Mouse (Mus musculus) testis, adult 2 months (tissue): Measurements from ENCODE around the gene Mtg2. TPM values are rescaled to one million over a fixed set of nuclear protein-coding genes. Genes with fewer than 3 reads are reported as not detected.

Source experiments
- H3K27ac ChIP-seq: fragments of 200-500 bp; 2 replicates; pipeline ENCODE4 v1.5.1; 2012; ENCODE audit warnings: low read depth, low read length; ENCODE audit not compliant: control insufficient read depth, insufficient read depth
- H3K27me3 ChIP-seq: fragments of 200-500 bp; 2 replicates; pipeline ENCODE4 v1.6.1; 2012; ENCODE audit warnings: mild to moderate bottlenecking, low read length, moderate library complexity; ENCODE audit not compliant: control insufficient read depth, insufficient read depth
- H3K36me3 ChIP-seq: fragments of 200-500 bp; 2 replicates; pipeline ENCODE4 v1.6.1; 2012; ENCODE audit warnings: mild to moderate bottlenecking, low read length; ENCODE audit not compliant: control insufficient read depth, insufficient read depth
- H3K4me1 ChIP-seq: fragments of 200-500 bp; 2 replicates; pipeline ENCODE4 v1.6.1; 2012; ENCODE audit warnings: low read length; ENCODE audit not compliant: control insufficient read depth, insufficient read depth
- H3K4me3 ChIP-seq: fragments of 200-500 bp; 2 replicates; pipeline ENCODE4 v1.5.1; 2012; ENCODE audit warnings: low read depth, mild to moderate bottlenecking, low read length, moderate library complexity, mixed read lengths; ENCODE audit not compliant: control insufficient read depth
- CTCF ChIP-seq: fragments of 200-500 bp; IDR thresholded peaks from 2 replicates; pipeline ENCODE4 v1.5.1; 2012; ENCODE audit warnings: low read depth, mild to moderate bottlenecking, inconsistent platforms, low read length, moderate library complexity; ENCODE audit not compliant: control insufficient read depth, insufficient read depth, insufficient replicate concordance
- POLR2A ChIP-seq: fragments of 200-500 bp; IDR thresholded peaks from 2 replicates; pipeline ENCODE4 v1.6.1; 2012; ENCODE audit warnings: low read depth, mild to moderate bottlenecking, inconsistent platforms, low read length, moderate library complexity; ENCODE audit not compliant: control insufficient read depth
- polyA plus RNA-seq: library from polyadenylated mRNA; depleted of rRNA; stranded (reverse); fragments of >200 nt; gene quantifications from 2 replicates; pipeline ENCODE4 v1.2.3, GENCODE M21; 2012

Mtg2 gene
- polyA plus RNA-seq, 1 experiment = 7.8 TPM

GRCm38 (mm10) chr2:180027768-180028167 is 42.6 kb upstream of the Mtg2 start:
- Histone ChIP-seq H3K27me3 (no peaks in the 10 kb centered on the region), H3K36me3 (peaks cover 3% of the 10 kb centered on the region), H3K4me3 (no peak overlapping the region), H3K4me1 (peaks cover 11% of the 10 kb centered on the region), H3K27ac (no peak overlapping the region)
- no peak for TF ChIP-seq POLR2A
- TF ChIP-seq CTCF = no peak

- H3K27ac ChIP-seq = no peak overlapping the region; the same call in 1 of the 2 replicates
- no peaks in the 10 kb centered on the region for H3K27me3 ChIP-seq
- TF ChIP-seq CTCF = no peak
- no peak for TF ChIP-seq POLR2A
- H3K4me3 ChIP-seq = peak overlapping the region; percentile 4; the same call in 1 of the 2 replicates
- H3K36me3 ChIP-seq = peaks cover 5% of the 10 kb centered on the region
- H3K4me1 ChIP-seq = peaks cover 2% of the 10 kb centered on the region; the same call in 1 of the 2 replicates
These were observed 39.1 kb upstream of the Mtg2 start for GRCm38 (mm10) chr2:180031270-180031669.

GRCm38 (mm10) chr2:180032925-180033324 is 37.5 kb upstream of the Mtg2 start:
- Histone ChIP-seq H3K4me3 (no peak overlapping the region), H3K27me3 (no peaks in the 10 kb centered on the region), H3K4me1 (no peaks in the 10 kb centered on the region; the same call in 1 of the 2 replicates), H3K27ac (no peak overlapping the region), H3K36me3 (peaks cover 5% of the 10 kb centered on the region)
- TF ChIP-seq POLR2A = no peak
- TF ChIP-seq CTCF = no peak

- Histone ChIP-seq H3K4me1 (no peaks in the 10 kb centered on the region; the same call in 1 of the 2 replicates), H3K36me3 (peaks cover 5% of the 10 kb centered on the region), H3K27ac (no peak overlapping the region), H3K4me3 (no peak overlapping the region), H3K27me3 (no peaks in the 10 kb centered on the region)
- no peak for TF ChIP-seq CTCF
- no peak for TF ChIP-seq POLR2A
These were observed 36.4 kb upstream of the Mtg2 start for GRCm38 (mm10) chr2:180033956-180034355.

GRCm38 (mm10) chr2:180034753-180035152 is 35.6 kb upstream of the Mtg2 start:
- H3K4me3 ChIP-seq = no peak overlapping the region
- H3K27me3 ChIP-seq = no peaks in the 10 kb centered on the region
- H3K36me3 ChIP-seq = peaks cover 5% of the 10 kb centered on the region
- H3K27ac ChIP-seq = no peak overlapping the region
- H3K4me1 ChIP-seq = no peaks in the 10 kb centered on the region; the same call in 1 of the 2 replicates
- TF ChIP-seq CTCF (no peak), POLR2A (no peak)

- H3K4me3 ChIP-seq = no peak overlapping the region
- TF ChIP-seq CTCF (no peak), POLR2A (no peak)
- no peaks in the 10 kb centered on the region; the same call in 1 of the 2 replicates for H3K36me3 ChIP-seq
- no peaks in the 10 kb centered on the region for H3K27me3 ChIP-seq
- H3K27ac ChIP-seq = no peak overlapping the region
- peaks cover 13% of the 10 kb centered on the region for H3K4me1 ChIP-seq
These were observed 30.0 kb upstream of the Mtg2 start for GRCm38 (mm10) chr2:180040406-180040805.

- no peak for TF ChIP-seq CTCF
- no peak for TF ChIP-seq POLR2A
- H3K27ac ChIP-seq = peak overlapping the region; percentile 81
- H3K27me3 ChIP-seq = no peaks in the 10 kb centered on the region
- peaks cover 13% of the 10 kb centered on the region for H3K4me1 ChIP-seq
- H3K4me3 ChIP-seq = peak overlapping the region; percentile 85
- no peaks in the 10 kb centered on the region; the same call in 1 of the 2 replicates for H3K36me3 ChIP-seq
These were observed 28.7 kb upstream of the Mtg2 start for GRCm38 (mm10) chr2:180041577-180042255.

GRCm38 (mm10) chr2:180042256-180042857 is 28.0 kb upstream of the Mtg2 start, which contains the start of the genes Psma7 and Ss18l1:
TSS of gene Psma7 (minus strand) at chr2:180042433.
TSS of gene Ss18l1 (plus strand) at chr2:180042509.
- Histone ChIP-seq H3K36me3 (no peaks in the 10 kb centered on the region; the same call in 1 of the 2 replicates), H3K4me3 (peak within 1 kb of the TSS; percentile 85), H3K4me1 (peaks cover 13% of the 10 kb centered on the region), H3K27me3 (no peaks in the 10 kb centered on the region), H3K27ac (peak within 1 kb of the TSS; percentile 81)
- TF ChIP-seq CTCF (no peak), POLR2A (peak; percentile 64)
